ENCODE assay signal across 9 mouse cellular contexts in the genomic region with DNA sequence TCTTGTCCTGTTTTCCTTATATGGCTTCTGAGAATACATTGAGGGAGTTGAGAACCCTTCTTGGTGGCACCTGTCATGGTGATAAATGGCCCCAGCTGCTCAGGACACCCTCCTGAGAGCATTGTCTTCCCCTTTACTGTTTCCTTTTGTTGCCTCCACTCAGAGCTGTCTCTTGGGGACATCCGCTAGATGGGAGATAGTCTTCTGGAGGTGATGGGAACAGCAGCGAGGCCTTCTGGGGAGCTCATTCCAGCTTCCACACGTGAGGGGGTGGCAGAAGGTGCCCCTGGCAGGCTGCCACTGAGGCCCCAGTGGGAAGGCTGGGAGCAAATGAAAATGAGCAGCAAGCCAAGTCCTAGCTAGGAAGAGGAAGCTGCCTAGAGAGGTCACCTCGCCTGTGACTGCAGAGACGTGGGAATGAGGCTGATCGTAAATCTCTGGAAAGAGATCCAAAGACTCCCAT. TPM values are rescaled to one million over a fixed set of nuclear protein-coding genes. Genes with fewer than 3 reads are reported as not detected.
A peak's percentile ranks its signal among the peaks of the same experiment; 100 is the strongest.
DNase-seq lines count a peak whose midpoint lies in the region; ATAC-seq and TF ChIP-seq lines count a peak whose summit lies in the region.
"Had no signal": no experiment of that assay in that cellular context is flagged by ENCODE, and none has a peak within 500 bp of the region (broad histone marks: within the 10 kb centered on the region; RNA-seq: fewer than 3 reads in every experiment).

No protein-coding gene starts in this region.

- no peaks in the 10 kb centered on the region for H3K4me1 ChIP-seq in embryonic facial prominence, embryonic 14.5 days (ENCODE audit: control insufficient read depth, insufficient read depth, low read length)
- peaks cover 16% of the 10 kb centered on the region for H3K4me1 ChIP-seq in embryonic facial prominence, embryonic 10.5 days
- peaks cover 11% of the 10 kb centered on the region for H3K4me1 ChIP-seq in heart, postnatal 0 days (ENCODE audit: control insufficient read depth, insufficient read depth)
- peaks cover 61% of the 10 kb centered on the region for H3K4me1 ChIP-seq in limb, embryonic 10.5 days
- H3K4me1 ChIP-seq in forebrain, embryonic 11.5 days (replicated peaks; ENCODE audit: control insufficient read depth, insufficient read depth, low read length) = no peaks in the 10 kb centered on the region
- H3K4me1 ChIP-seq: liver, embryonic 12.5 days had no signal

- no peak for ATAC-seq in embryonic facial prominence, embryonic 14.5 days (ENCODE audit: low read depth)
- ATAC-seq in heart, postnatal 0 days (ENCODE audit: insufficient read depth, low read depth) = no peak
- no peak for ATAC-seq in erythroid progenitor cell, adult 5-6 weeks (replicated peaks; ENCODE audit: low FRiP score, poor library complexity, severe bottlenecking)
- ATAC-seq in forebrain, embryonic 11.5 days (replicated peaks; ENCODE audit: low FRiP score) = no peak
- ATAC-seq: liver, embryonic 12.5 days had no signal

- H3K9me3 ChIP-seq in embryonic facial prominence, embryonic 14.5 days (ENCODE audit: control insufficient read depth, low read length) = no peaks in the 10 kb centered on the region
- H3K9me3 ChIP-seq in embryonic facial prominence, embryonic 10.5 days = no peaks in the 10 kb centered on the region
- no peaks in the 10 kb centered on the region for H3K9me3 ChIP-seq in heart, postnatal 0 days (replicated peaks; ENCODE audit: control insufficient read depth, low read length)
- no peaks in the 10 kb centered on the region for H3K9me3 ChIP-seq in limb, embryonic 10.5 days (replicated peaks)
- no peaks in the 10 kb centered on the region for H3K9me3 ChIP-seq in forebrain, embryonic 11.5 days (ENCODE audit: control insufficient read depth, low read length)
- H3K9me3 ChIP-seq: liver, embryonic 12.5 days had no signal

- H3K27ac ChIP-seq in embryonic facial prominence, embryonic 14.5 days (replicated peaks; ENCODE audit: low read depth, low read length) = no peak overlapping the region
- H3K27ac ChIP-seq in embryonic facial prominence, embryonic 10.5 days (replicated peaks) = no peak overlapping the region
- H3K27ac ChIP-seq in heart, postnatal 0 days (ENCODE audit: low read depth) = peak overlapping the region; percentile 35; the same call in 1 of the 2 replicates
- peak overlapping the region; percentile 43; the same call in 1 of the 2 replicates for H3K27ac ChIP-seq in limb, embryonic 10.5 days
- no peak overlapping the region for H3K27ac ChIP-seq in forebrain, embryonic 11.5 days (ENCODE audit: low read depth, low read length)
- H3K27ac ChIP-seq: liver, embryonic 12.5 days had no signal

- no peak overlapping the region for H3K9ac ChIP-seq in embryonic facial prominence, embryonic 14.5 days (ENCODE audit: low read depth, low read length)
- H3K9ac ChIP-seq in heart, postnatal 0 days (replicated peaks; ENCODE audit: low read depth, low read length) = no peak overlapping the region
- no peak overlapping the region for H3K9ac ChIP-seq in forebrain, embryonic 11.5 days (ENCODE audit: low read length)
- H3K9ac ChIP-seq: liver, embryonic 12.5 days had no signal

- WGBS in embryonic facial prominence, embryonic 14.5 days = 77% methylated on average over 6 of the region's 6 CpGs
- 89% methylated on average over 6 of the region's 6 CpGs for WGBS in embryonic facial prominence, embryonic 10.5 days
- WGBS in heart, postnatal 0 days = 16% methylated on average over 6 of the region's 6 CpGs
- whole genome bisulfite sequencing in limb, embryonic 10.5 days = 57% methylated on average over 6 of the region's 6 CpGs
- WGBS in forebrain, embryonic 11.5 days = 89% methylated on average over 6 of the region's 6 CpGs

- H3K4me2 ChIP-seq in embryonic facial prominence, embryonic 14.5 days (ENCODE audit: low read depth, low read length) = no peak overlapping the region
- H3K4me2 ChIP-seq in heart, postnatal 0 days (ENCODE audit: low read depth, low read length) = no peak overlapping the region
- no peak overlapping the region for H3K4me2 ChIP-seq in forebrain, embryonic 11.5 days (ENCODE audit: low read depth, low read length, severe bottlenecking)
- H3K4me2 ChIP-seq: liver, embryonic 12.5 days had no signal

- TF ChIP-seq EP300 in heart, postnatal 0 days (IDR thresholded peaks at IDR 0.05; ENCODE audit: low read depth) = no peak

- no peaks in the 10 kb centered on the region for H3K27me3 ChIP-seq in embryonic facial prominence, embryonic 14.5 days (replicated peaks; ENCODE audit: control insufficient read depth, insufficient read depth, low read length)
- H3K27me3 ChIP-seq in embryonic facial prominence, embryonic 10.5 days (replicated peaks; ENCODE audit: low read depth, poor library complexity, severe bottlenecking) = no peaks in the 10 kb centered on the region
- H3K27me3 ChIP-seq in heart, postnatal 0 days (ENCODE audit: control insufficient read depth, insufficient read depth, low read length) = no peaks in the 10 kb centered on the region
- H3K27me3 ChIP-seq in limb, embryonic 10.5 days (ENCODE audit: low read depth, poor library complexity, severe bottlenecking) = no peaks in the 10 kb centered on the region
- no peaks in the 10 kb centered on the region for H3K27me3 ChIP-seq in forebrain, embryonic 11.5 days (ENCODE audit: control insufficient read depth, insufficient read depth, low read length)
- H3K27me3 ChIP-seq: liver, embryonic 12.5 days had no signal

- no peak for TF ChIP-seq CTCF in heart, postnatal 0 days (IDR thresholded peaks at IDR 0.05; ENCODE audit: low read depth)

- DNase-seq in embryonic facial prominence, embryonic 14.5 days (ENCODE audit: low spot score) = peak; percentile 13
- DNase-seq in embryonic facial prominence, embryonic 10.5 days (ENCODE audit: low spot score) = no peak
- peak; percentile 65 for DNase-seq in adrenal gland, postnatal 25 days
- peak; percentile 19 for DNase-seq in heart, postnatal 0 days (ENCODE audit: low spot score)
- DNase-seq in limb, embryonic 10.5 days (ENCODE audit: low spot score) = no peak
- no peak for DNase-seq in forebrain, embryonic 11.5 days (ENCODE audit: low spot score)
- no peak for DNase-seq in adipocyte (ENCODE audit: low spot score)

- no peak overlapping the region for H3K4me3 ChIP-seq in embryonic facial prominence, embryonic 14.5 days (ENCODE audit: low read depth, low read length)
- no peak overlapping the region for H3K4me3 ChIP-seq in embryonic facial prominence, embryonic 10.5 days
- H3K4me3 ChIP-seq in heart, postnatal 0 days (ENCODE audit: low read depth, low read length) = no peak overlapping the region
- no peak overlapping the region for H3K4me3 ChIP-seq in limb, embryonic 10.5 days
- no peak overlapping the region for H3K4me3 ChIP-seq in forebrain, embryonic 11.5 days (ENCODE audit: low read depth, low read length)
- H3K4me3 ChIP-seq: liver, embryonic 12.5 days had no signal

- peaks cover 63% of the 10 kb centered on the region for H3K36me3 ChIP-seq in embryonic facial prominence, embryonic 14.5 days (ENCODE audit: control insufficient read depth, insufficient read depth, low read length)
- peaks cover 89% of the 10 kb centered on the region for H3K36me3 ChIP-seq in embryonic facial prominence, embryonic 10.5 days (replicated peaks)
- peaks cover 58% of the 10 kb centered on the region for H3K36me3 ChIP-seq in heart, postnatal 0 days (replicated peaks; ENCODE audit: control insufficient read depth, insufficient read depth, low read length)
- peaks cover 82% of the 10 kb centered on the region for H3K36me3 ChIP-seq in limb, embryonic 10.5 days
- peaks cover 5% of the 10 kb centered on the region; the same call in 1 of the 2 replicates for H3K36me3 ChIP-seq in forebrain, embryonic 11.5 days (ENCODE audit: control insufficient read depth, insufficient read depth, low read length)

RNA-seq across cellular contexts. Expression of a gene that starts 27.5 kb away (rescaled TPM):
- 10.9 and 12.3 TPM in 2 replicates for polyA plus RNA-seq in embryonic facial prominence, embryonic 14.5 days (2014; fragmentation: Nextera tagmentation; extraction: Ambion mirVana)
- polyA plus RNA-seq in embryonic facial prominence, embryonic 10.5 days (2016; fragmentation: Nextera tagmentation; extraction: Ambion mirVana) = 17.5 and 17.7 TPM in 2 replicates
- total RNA-seq in adrenal gland, postnatal 25 days (2021) = 9.9 and 13.3 TPM in 2 replicates
- 6.8 and 20.6 TPM in 2 replicates for total RNA-seq in heart, postnatal 0 days (2014; rRNA removed; ENCODE audit: low replicate concordance)
- polyA plus RNA-seq in heart, postnatal 0 days (2015; fragmentation: Nextera tagmentation; extraction: Ambion mirVana) = 7.7 and 8.3 TPM in 2 replicates
- polyA plus RNA-seq in limb, embryonic 10.5 days (2016; fragmentation: Nextera tagmentation; extraction: Ambion mirVana) = 14.6 and 19.7 TPM in 2 replicates
- 4.3 and 10.5 TPM in 2 replicates for total RNA-seq in erythroid progenitor cell, adult 5-6 weeks (2015; ENCODE audit: low replicate concordance)
- total RNA-seq in erythroid progenitor cell, adult 5-6 weeks (2017; ENCODE audit: low replicate concordance) = 1.1 and 4.5 TPM in 2 replicates
- 11.4 and 16.4 TPM in 2 replicates for polyA plus RNA-seq in forebrain, embryonic 11.5 days (2014; fragmentation: Nextera tagmentation; extraction: Ambion mirVana)

RNA-seq across cellular contexts. Expression of a gene that starts 27.6 kb away (rescaled TPM):
- 68.6 and 78.9 TPM in 2 replicates for polyA plus RNA-seq in embryonic facial prominence, embryonic 14.5 days (2014; fragmentation: Nextera tagmentation; extraction: Ambion mirVana)
- 141 and 158 TPM in 2 replicates for polyA plus RNA-seq in embryonic facial prominence, embryonic 10.5 days (2016; fragmentation: Nextera tagmentation; extraction: Ambion mirVana)
- total RNA-seq in adrenal gland, postnatal 25 days (2021) = 61.5 and 69.4 TPM in 2 replicates
- 62.5 and 67.1 TPM in 2 replicates for total RNA-seq in heart, postnatal 0 days (2014; rRNA removed; ENCODE audit: low replicate concordance)
- 65.3 and 66.4 TPM in 2 replicates for polyA plus RNA-seq in heart, postnatal 0 days (2015; fragmentation: Nextera tagmentation; extraction: Ambion mirVana)
- 115 and 133 TPM in 2 replicates for polyA plus RNA-seq in limb, embryonic 10.5 days (2016; fragmentation: Nextera tagmentation; extraction: Ambion mirVana)
- 4.0 TPM in 1 of 2 replicates, not detected in the other for total RNA-seq in erythroid progenitor cell, adult 5-6 weeks (2015; ENCODE audit: low replicate concordance)
- total RNA-seq in erythroid progenitor cell, adult 5-6 weeks (2017; ENCODE audit: low replicate concordance) = 1.2 TPM in 1 of 2 replicates, not detected in the other
- polyA plus RNA-seq in forebrain, embryonic 11.5 days (2014; fragmentation: Nextera tagmentation; extraction: Ambion mirVana) = 97.4 and 103 TPM in 2 replicates

Comparison
In these comparisons a context has a peak if more than half of its experiments do, and no peak if none do; other contexts are left out.
1. DNase-seq: peak in embryonic facial prominence, embryonic 14.5 days (single experiment), adrenal gland, postnatal 25 days (single experiment) and heart, postnatal 0 days (single experiment); none in embryonic facial prominence, embryonic 10.5 days (single experiment), limb, embryonic 10.5 days (single experiment), forebrain, embryonic 11.5 days (single experiment) and adipocyte (single experiment).
2. H3K27ac ChIP-seq: peak in heart, postnatal 0 days (single experiment) and limb, embryonic 10.5 days (single experiment); none in embryonic facial prominence, embryonic 14.5 days (single experiment), embryonic facial prominence, embryonic 10.5 days (single experiment) and forebrain, embryonic 11.5 days (single experiment).